Mouse (Mus musculus) adrenal gland, postnatal 10 days (tissue): ENCODE data around the gene Zc3h14. TPM values are rescaled to one million over a fixed set of nuclear protein-coding genes. Genes with fewer than 3 reads are reported as not detected.
A peak's percentile ranks its signal among the peaks of the same experiment; 100 is the strongest.

ENCODE experiments used
- DNase-seq: peaks from one replicate; pipeline ENCODE4 v3.0.0; 2021; ENCODE audit warnings: mixed read lengths
- long read RNA-seq, 2 experiments: library from polyadenylated mRNA; stranded (forward); transcript quantifications; one replicate each; pipeline ENCODE4 v2.0.0; 2021
- total RNA-seq, 2 experiments: library from RNA; stranded (reverse); gene quantifications; 2 replicates each; pipeline ENCODE4 v1.2.3; 2021

The Zc3h14 gene
- total RNA-seq = 10 to 100 TPM; 74.9 to 84.4 TPM
- long read RNA-seq, experiment 1, transcript Zc3h14-203 (15 exons, 3,146 nt) = minor isoform, 32 of 145 reads
- long read RNA-seq, experiment 1, transcript Zc3h14-202 (14 exons, 3,046 nt) = minor isoform, 8 of 145 reads
- long read RNA-seq, experiment 1, transcript Zc3h14-204 (17 exons, 3,514 nt) = major isoform, 56 of 145 reads
- long read RNA-seq, experiment 1, partial matches to known transcripts = 20 of 145 reads
- long read RNA-seq, experiment 1, other reads (novel, unspliced or antisense) = 28 of 145 reads
- long read RNA-seq, experiment 2, transcript Zc3h14-204 (17 exons, 3,514 nt) = major isoform, 47 of 99 reads
- long read RNA-seq, experiment 2, transcript Zc3h14-203 (15 exons, 3,146 nt) = minor isoform, 10 of 99 reads
- long read RNA-seq, experiment 2, partial matches to known transcripts = 8 of 99 reads
- long read RNA-seq, experiment 2, other reads (novel, unspliced or antisense) = 31 of 99 reads

GRCm38 (mm10) chr12:98746746-98747379 is at the start of gene Zc3h14:
TSS of gene Zc3h14 (plus strand) at chr12:98746964.
- peak; percentile 96 for DNase-seq

DNA sequence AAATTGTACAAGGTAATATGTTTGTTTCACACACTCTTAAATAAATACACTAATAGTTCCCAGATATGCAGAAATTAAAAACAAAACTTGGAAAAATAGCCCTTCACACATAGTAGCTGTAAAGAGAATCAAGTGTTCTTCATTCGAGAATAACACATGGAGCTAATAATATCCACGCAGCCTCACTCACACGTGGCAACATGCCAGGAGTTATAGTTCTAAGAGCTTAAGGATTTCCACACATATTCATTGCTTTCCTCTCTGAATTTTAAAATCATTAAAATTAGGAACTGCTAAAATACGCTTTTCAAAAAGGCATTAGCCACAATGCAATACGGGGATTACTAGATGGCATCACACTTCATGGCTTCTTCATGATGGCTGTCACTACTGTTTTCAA is 49.6 kb upstream of the Zc3h14 start:
- no peak for DNase-seq

DNA sequence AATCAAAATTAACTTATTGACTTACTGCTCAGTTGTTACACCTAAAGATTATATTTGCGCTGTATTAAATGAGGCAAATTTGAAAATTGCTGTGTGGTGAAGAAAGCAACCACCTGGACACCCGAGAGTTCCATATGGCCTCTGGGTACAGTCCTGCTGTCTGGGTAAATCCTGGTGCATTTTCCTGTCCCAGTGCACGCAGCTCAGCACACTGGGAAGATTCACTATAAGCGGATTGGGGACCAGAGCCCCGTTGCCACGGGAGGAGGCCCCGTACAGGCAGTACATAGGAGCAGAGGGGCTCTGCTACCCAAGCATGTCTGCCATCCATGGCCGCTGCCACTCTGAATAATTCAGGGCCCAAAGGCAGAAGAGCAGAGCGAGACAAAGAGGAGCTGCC is 45.2 kb upstream of the Zc3h14 start:
- DNase-seq = no peak

- no peak for DNase-seq
Measured at GRCm38 (mm10) chr12:98703554-98703953, 43.2 kb upstream of the Zc3h14 start.

DNA sequence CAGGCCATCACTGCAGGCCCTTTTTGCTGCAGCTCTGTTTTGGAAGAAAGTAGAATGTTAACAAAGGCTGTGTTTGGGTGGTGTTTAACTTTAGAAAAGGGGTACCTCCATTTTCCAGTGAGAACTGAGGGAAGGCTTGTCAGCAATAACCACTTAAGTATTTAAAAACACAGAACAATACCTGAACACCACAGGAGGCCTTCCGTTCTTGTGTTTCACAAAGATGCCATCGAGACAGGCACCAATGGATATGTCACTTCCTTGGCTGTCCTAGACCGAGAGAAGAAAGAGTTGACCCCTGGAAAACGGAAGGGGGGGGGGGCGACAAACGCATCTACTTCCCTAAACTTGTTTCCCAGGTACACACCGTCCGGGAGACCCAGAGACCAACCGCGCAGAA is 42.8 kb upstream of the Zc3h14 start:
- no peak for DNase-seq

DNA sequence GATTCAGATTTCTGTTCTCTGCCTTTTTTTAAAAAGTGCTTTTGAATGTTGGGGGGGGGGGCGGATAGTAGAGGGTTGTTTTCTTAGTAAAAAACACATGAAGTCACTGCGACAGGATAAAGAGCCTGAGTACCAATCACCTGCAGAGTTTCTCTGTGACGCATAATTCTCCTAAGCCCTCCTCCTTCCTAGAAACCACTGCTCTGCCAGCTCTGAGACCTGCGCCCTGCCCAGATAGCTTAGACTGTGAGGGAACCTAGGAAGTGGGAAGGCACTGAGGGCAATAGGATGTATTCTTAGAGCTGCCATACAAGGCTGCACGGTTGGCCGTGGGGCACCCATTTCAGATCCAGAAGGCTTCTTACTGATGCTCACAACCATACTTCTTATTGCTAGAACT is 33.9 kb upstream of the Zc3h14 start:
- DNase-seq = no peak

GRCm38 (mm10) chr12:98713621-98714103 is 33.1 kb upstream of the Zc3h14 start:
- DNase-seq = no peak

- DNase-seq = peak; percentile 49
Measured at GRCm38 (mm10) chr12:98714757-98715156, 32.0 kb upstream of the Zc3h14 start.

- no peak for DNase-seq
Measured at GRCm38 (mm10) chr12:98716142-98716541, 30.6 kb upstream of the Zc3h14 start.

DNA sequence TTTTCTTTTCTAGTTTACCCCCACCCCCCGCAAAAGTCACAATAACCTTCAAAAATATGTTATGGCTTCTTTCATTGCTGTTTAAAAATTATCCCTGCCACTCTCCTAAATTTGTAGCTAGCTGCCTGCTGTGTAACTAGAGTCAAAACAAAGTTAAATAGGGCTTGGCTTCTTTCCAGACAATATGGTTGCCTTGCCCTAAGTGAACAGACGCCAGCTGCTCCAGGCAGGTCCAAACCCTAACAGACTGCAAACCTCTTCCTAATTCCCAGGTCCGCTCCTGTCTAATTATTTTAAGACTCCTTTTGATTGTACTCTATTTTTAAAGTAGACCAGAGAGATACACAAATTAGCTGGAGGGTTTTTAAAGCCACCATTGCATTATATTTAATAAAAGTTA is 26.1 kb upstream of the Zc3h14 start:
- no peak for DNase-seq

DNA sequence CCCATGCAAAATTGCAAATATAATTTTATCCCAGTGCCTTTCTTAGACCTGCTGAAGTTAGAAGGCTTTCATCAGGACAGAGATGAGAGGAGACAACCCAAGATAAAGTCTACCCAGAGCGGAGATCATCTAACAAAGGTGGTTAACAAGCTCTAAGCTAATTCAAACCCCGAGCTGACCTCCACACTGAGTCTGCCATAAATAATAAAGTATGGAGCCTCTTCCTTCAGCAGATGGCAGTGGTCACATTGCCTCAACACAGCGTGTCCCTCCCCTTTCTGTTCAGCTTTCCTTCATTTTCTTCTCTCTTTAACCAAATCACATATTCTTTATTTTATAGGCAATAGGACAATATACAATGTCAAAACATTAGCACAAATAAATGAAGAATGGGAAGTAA is 25.7 kb upstream of the Zc3h14 start:
- DNase-seq = no peak

- no peak for DNase-seq
Measured at GRCm38 (mm10) chr12:98724224-98724623, 22.5 kb upstream of the Zc3h14 start.

- DNase-seq = no peak
Measured at GRCm38 (mm10) chr12:98724976-98725375, 21.8 kb upstream of the Zc3h14 start.

DNA sequence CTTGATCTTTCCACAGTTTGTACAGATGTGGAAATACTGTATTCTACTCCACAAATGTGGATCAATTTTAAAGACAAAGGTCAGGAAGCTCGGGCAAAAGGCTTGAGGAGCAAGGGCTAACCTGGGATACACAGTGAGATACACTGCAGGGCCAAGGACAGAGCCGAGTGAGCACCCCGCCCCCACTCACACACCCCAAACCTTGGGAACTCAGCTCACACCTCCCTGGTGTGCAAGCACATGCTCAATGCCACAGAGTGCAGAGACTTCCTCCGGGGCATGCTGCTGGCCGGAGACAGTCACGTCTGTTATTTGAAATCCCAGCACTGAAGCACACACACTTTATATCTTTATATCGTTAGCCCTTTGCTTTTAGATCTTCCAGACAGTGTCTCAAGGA is 20.7 kb upstream of the Zc3h14 start:
- DNase-seq = no peak

GRCm38 (mm10) chr12:98727186-98727585 is 19.6 kb upstream of the Zc3h14 start:
- DNase-seq = no peak

DNA sequence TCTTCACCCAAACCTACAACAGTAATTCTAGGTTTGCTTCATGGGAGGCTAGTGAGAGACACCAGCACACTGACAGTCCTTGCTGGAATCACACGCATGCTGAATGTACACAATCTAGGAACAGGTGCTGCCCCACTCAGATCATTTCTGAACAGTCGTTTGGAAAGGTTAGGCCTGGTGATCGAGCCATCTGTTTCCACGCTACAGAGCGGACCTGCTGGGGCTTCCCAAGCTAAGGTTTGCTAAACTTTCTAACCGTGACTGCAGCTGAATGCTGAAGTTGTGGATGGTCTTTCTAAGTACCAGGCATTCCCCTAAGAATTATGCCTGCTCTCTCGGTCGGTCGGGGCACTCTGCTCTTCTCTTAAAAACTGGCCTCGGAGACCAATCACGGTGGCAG is 16.1 kb upstream of the Zc3h14 start:
- DNase-seq = no peak

DNA sequence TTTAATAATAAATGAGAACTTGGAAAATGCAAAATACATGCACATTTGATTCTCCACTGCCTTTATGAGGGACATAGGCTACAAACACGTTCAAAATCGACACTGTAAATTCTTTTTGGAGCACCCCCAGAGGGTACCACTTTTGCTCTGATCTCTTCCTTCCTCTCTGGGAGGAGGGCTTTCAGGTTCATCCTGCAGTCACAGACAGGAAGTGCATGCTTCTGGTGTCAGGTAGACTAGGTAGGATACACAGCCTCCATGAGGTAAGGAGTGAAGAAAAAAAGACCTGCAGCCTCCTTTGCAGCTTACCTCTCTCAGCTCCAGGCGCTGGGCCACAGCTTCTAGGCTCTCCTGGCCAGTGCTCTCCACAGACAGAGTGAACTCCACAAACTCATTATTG is 13.6 kb upstream of the Zc3h14 start:
- DNase-seq = no peak

GRCm38 (mm10) chr12:98733776-98734175 is 13.0 kb upstream of the Zc3h14 start:
- DNase-seq = no peak

DNA sequence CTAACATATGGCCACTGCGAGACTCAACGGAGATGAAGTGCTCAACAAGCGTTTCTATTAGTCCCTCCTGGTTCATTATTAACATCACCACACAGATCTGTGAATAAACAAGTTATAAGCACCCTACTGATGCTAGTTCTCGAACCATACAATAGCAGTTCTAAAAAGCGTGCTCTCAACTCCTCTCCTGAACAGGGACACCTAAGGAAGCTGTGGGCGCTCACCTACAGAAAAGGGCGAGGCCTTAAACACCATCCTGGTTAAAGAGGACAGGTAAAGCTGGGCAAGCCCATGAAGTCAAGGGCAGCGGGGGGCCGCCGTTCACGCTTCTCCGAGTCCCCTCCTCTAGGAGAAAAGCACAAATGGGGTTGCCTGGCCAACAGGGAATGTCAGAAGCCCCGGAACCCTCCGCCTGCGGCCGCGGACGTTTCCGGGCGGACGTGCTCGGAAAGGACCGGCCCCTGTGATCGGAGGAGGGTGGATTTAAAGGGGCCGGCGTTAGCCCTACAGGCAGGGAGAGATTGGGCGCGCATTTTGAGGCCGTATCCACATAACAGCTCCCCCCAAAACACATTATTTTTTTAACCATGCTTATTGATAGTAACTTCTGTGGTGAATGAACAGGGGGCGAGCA is 12.4 kb upstream of the Zc3h14 start:
- DNase-seq = peak; percentile 95

GRCm38 (mm10) chr12:98734880-98735801 is 11.6 kb upstream of the Zc3h14 start:
- no peak for DNase-seq

DNA sequence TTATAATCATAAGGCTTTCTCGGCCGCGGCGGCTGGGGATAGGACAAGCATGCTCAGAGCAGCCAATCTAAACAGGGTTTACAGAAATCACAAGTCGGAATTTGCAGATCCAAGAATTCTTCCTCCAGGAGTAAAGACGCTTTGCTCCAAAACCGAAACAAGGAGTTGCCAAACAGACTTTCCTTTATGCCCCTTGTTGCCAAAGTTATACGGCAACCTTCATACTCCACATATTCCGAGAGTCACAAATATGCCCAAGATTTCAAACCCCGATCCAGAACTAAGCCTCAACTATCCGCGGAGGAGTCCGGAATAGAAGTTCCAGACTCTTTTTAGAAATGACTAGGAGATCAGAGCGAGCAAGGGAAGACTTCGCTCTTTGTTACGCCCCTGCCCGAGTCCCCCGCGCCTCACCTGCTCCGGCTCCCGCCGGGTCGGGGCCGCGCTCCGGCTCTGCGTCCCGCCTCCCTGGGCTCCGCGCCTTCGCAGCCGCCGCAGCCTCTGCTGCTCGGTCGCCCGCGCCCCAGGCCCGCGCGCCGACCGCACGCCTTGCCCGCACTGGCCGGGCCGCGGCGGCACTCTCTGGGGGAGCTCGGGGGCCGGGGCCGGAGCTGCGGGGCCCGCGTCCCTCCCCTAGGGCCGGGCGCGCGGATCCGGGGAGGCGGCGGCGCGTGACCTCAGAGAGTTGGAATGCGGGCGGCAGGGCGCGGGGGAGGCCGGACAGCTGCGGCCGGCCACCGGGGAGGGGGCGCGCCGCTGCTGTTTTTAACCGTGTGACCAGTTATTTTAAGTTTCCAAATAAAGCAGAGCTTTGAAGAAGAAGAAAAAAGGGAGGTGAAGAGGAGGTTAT is 9.6 kb upstream of the Zc3h14 start, which contains the start of gene Ptpn21:
Gene Ptpn21 (minus strand): TSS at position 455 of the 850 bp plus-strand sequence.
- peak; percentile 82 for DNase-seq
